Comparison of ENCODE assay signal across 8 mouse cellular contexts in genomic region chr12:4842890-4843597, GRCm38 (mm10). TPM values are rescaled to one million over a fixed set of nuclear protein-coding genes. Genes with fewer than 3 reads are reported as not detected.
DNase-seq lines count a peak whose midpoint lies in the region; ATAC-seq and TF ChIP-seq lines count a peak whose summit lies in the region.

TSS of gene Wdcp (plus strand) at chr12:4843303.

- DNase-seq in gastrocnemius, adult 8-10 months (ENCODE audit: low spot score in 2 of 2), result peak; percentile 81 to 87
- peak; percentile 58 for DNase-seq in hindlimb bud, embryonic 11.5 days (ENCODE audit: extremely low spot score, low read depth, low spot score)
- peak; percentile 84 to 94 for DNase-seq in left cerebral cortex, adult 8-10 months (ENCODE audit: low spot score in 2 of 2)
- DNase-seq in right cerebral cortex, postnatal 10 days (ENCODE audit: low spot score in 2 of 2), result peak; percentile 95 to 97
- peak; percentile 79 for DNase-seq in urinary bladder, postnatal 25 days (ENCODE audit: low spot score)

- ATAC-seq in activated CD4-positive, CD25-positive, alpha-beta regulatory T cell, adult 4 months, result peak; percentile 89

- no peaks in the 10 kb centered on the region for H3K27me3 ChIP-seq in megakaryocyte, embryonic 14.5 days (replicated peaks)

- peaks cover 13% of the 10 kb centered on the region for H3K36me3 ChIP-seq in megakaryocyte, embryonic 14.5 days (replicated peaks; ENCODE audit: low read length)

- TF ChIP-seq CTCF in cortical plate, adult 2 months (IDR thresholded peaks at IDR 0.05; ENCODE audit: extremely low read depth, insufficient read depth, low read length), result no peak

- H3K4me3 ChIP-seq in cortical plate, adult 2 months (ENCODE audit: insufficient read depth, low read length), result peak within 1 kb of the TSS; percentile 89
- H3K4me3 ChIP-seq in megakaryocyte, embryonic 14.5 days (replicated peaks), result peak within 1 kb of the TSS; percentile 97

- no peak for TF ChIP-seq POLR2A in cortical plate, adult 2 months (IDR thresholded peaks at IDR 0.05; ENCODE audit: extremely low read depth, insufficient read depth, low read length)

- no peaks in the 10 kb centered on the region for H3K9me3 ChIP-seq in megakaryocyte, embryonic 14.5 days

- H3K27ac ChIP-seq in cortical plate, adult 2 months (ENCODE audit: insufficient read depth, low read length), result no peak within 1 kb of the TSS

- H3K4me1 ChIP-seq in cortical plate, adult 2 months (ENCODE audit: control insufficient read depth, insufficient read depth, low read length), result no peaks in the 10 kb centered on the region
- peaks cover 56% of the 10 kb centered on the region for H3K4me1 ChIP-seq in megakaryocyte, embryonic 14.5 days

RNA-seq across cellular contexts. Expression of gene Wdcp, which starts in this region (rescaled TPM):
- polyA plus RNA-seq in activated CD4-positive, CD25-positive, alpha-beta regulatory T cell, adult 4 months (2017; shearing (Covaris generic)), result 10 to 100 TPM; 10.1 to 11.6 TPM
- 11.7 and 12.1 TPM in 2 replicates for polyA plus RNA-seq in cortical plate, adult 2 months (2012; rRNA removed)
- 1 to 10 TPM; 4.7 to 5.4 (median 5.1) TPM for total RNA-seq in gastrocnemius, adult 8-10 months (2022)
- 10 to 100 TPM; 10.8 to 16.3 (median 13.0) TPM for total RNA-seq in left cerebral cortex, adult 8-10 months (2022)
- 1.00 TPM in 1 of 2 replicates, not detected in the other for polyA plus RNA-seq in megakaryocyte, embryonic 14.5 days (2012; ENCODE audit: insufficient read depth, low replicate concordance)
